Mouse (Mus musculus) MEL (cell line): ENCODE measurements around the gene Olfr645. TPM values are rescaled to one million over a fixed set of nuclear protein-coding genes. Genes with fewer than 3 reads are reported as not detected.

Source experiments
- polyA plus RNA-seq, 2 experiments: library from polyadenylated mRNA; stranded (reverse) in 1 of 2; unstranded in 1 of 2; fragments of >175 nt in 1 of 2; fragments of >200 nt in 1 of 2; gene quantifications; 2 replicates each; pipeline versions ENCODE4 v1.2.1 to v1.2.4; 2012; ENCODE audit warnings: low replicate concordance in 2 of 2, low read depth in 1 of 2; ENCODE audit not compliant: insufficient read length in 2 of 2, insufficient read depth in 1 of 2, missing spikeins in 1 of 2
- total RNA-seq: library from RNA; depleted of rRNA; stranded (reverse); fragments of 300-350 nt; gene quantifications from 2 replicates; pipeline ENCODE4 v1.2.3, GENCODE M21; 2012; rRNA removed

Gene Olfr645
- total and polyA plus RNA-seq, 3 experiments, result not detected

Other genes starting within 250 kb of the Olfr645 start
- not detected in 2 replicates for gene Hbb-bh2, start 244.9 kb downstream of the Olfr645 start, total RNA-seq
- gene Hbb-bh2, start 244.9 kb downstream of the Olfr645 start, polyA plus RNA-seq, result not detected
- not detected in 2 replicates for gene Hbb-bh1, start 242.3 kb downstream of the Olfr645 start, total RNA-seq
- gene Hbb-bh1, start 242.3 kb downstream of the Olfr645 start, polyA plus RNA-seq, result under 1 TPM in 1 of 2 experiments, not detected in 1; 0.15 TPM
- not detected in 2 replicates for gene Hbb-y, start 232.2 kb downstream of the Olfr645 start, total RNA-seq
- gene Hbb-y, start 232.2 kb downstream of the Olfr645 start, polyA plus RNA-seq, result under 1 TPM in 1 of 2 experiments, not detected in 1; 0.11 TPM
- gene Olfr66, start 199.2 kb downstream of the Olfr645 start, total RNA-seq, result not detected in 2 replicates
- not detected for gene Olfr66, start 199.2 kb downstream of the Olfr645 start, polyA plus RNA-seq
- not detected in 2 replicates for gene Olfr64, start 191.0 kb downstream of the Olfr645 start, total RNA-seq
- gene Olfr64, start 191.0 kb downstream of the Olfr645 start, polyA plus RNA-seq, result not detected
- gene Olfr65, start 182.0 kb downstream of the Olfr645 start, total RNA-seq, result not detected in 2 replicates
- gene Olfr65, start 182.0 kb downstream of the Olfr645 start, polyA plus RNA-seq, result not detected
- gene Olfr631, start 156.6 kb downstream of the Olfr645 start, total RNA-seq, result not detected in 2 replicates
- gene Olfr631, start 156.6 kb downstream of the Olfr645 start, polyA plus RNA-seq, result not detected
- not detected in 2 replicates for gene Olfr632, start 151.1 kb downstream of the Olfr645 start, total RNA-seq
- not detected for gene Olfr632, start 151.1 kb downstream of the Olfr645 start, polyA plus RNA-seq
- not detected in 2 replicates for gene Olfr633, start 141.0 kb downstream of the Olfr645 start, total RNA-seq
- gene Olfr633, start 141.0 kb downstream of the Olfr645 start, polyA plus RNA-seq, result not detected
- not detected in 2 replicates for gene Olfr635, start 114.3 kb downstream of the Olfr645 start, total RNA-seq
- gene Olfr635, start 114.3 kb downstream of the Olfr645 start, polyA plus RNA-seq, result not detected
- not detected in 2 replicates for gene Olfr638, start 86.7 kb downstream of the Olfr645 start, total RNA-seq
- gene Olfr638, start 86.7 kb downstream of the Olfr645 start, polyA plus RNA-seq, result not detected
- gene Olfr639, start 68.2 kb downstream of the Olfr645 start, total RNA-seq, result not detected in 2 replicates
- gene Olfr639, start 68.2 kb downstream of the Olfr645 start, polyA plus RNA-seq, result under 1 TPM in 1 of 2 experiments, not detected in 1; 0.03 TPM
- not detected in 2 replicates for gene Olfr640, start 59.9 kb downstream of the Olfr645 start, total RNA-seq
- gene Olfr640, start 59.9 kb downstream of the Olfr645 start, polyA plus RNA-seq, result not detected
- gene Olfr641, start 50.0 kb downstream of the Olfr645 start, total RNA-seq, result not detected in 2 replicates
- gene Olfr641, start 50.0 kb downstream of the Olfr645 start, polyA plus RNA-seq, result not detected
- gene Olfr642, start 32.8 kb downstream of the Olfr645 start, total RNA-seq, result not detected in 2 replicates
- gene Olfr642, start 32.8 kb downstream of the Olfr645 start, polyA plus RNA-seq, result not detected
- gene 4930516K23Rik, start 24.0 kb downstream of the Olfr645 start, total RNA-seq, result not detected in 2 replicates
- not detected for gene 4930516K23Rik, start 24.0 kb downstream of the Olfr645 start, polyA plus RNA-seq
- not detected in 2 replicates for gene Olfr644, start 13.6 kb downstream of the Olfr645 start, total RNA-seq
- gene Olfr644, start 13.6 kb downstream of the Olfr645 start, polyA plus RNA-seq, result not detected
- not detected in 2 replicates for gene Olfr646, start 19.4 kb upstream of the Olfr645 start, total RNA-seq
- gene Olfr646, start 19.4 kb upstream of the Olfr645 start, polyA plus RNA-seq, result not detected
- gene Ubqln5, start 44.4 kb upstream of the Olfr645 start, total RNA-seq, result not detected in 2 replicates
- not detected for gene Ubqln5, start 44.4 kb upstream of the Olfr645 start, polyA plus RNA-seq
- gene Olfr643, start 51.9 kb upstream of the Olfr645 start, total RNA-seq, result not detected in 2 replicates
- not detected for gene Olfr643, start 51.9 kb upstream of the Olfr645 start, polyA plus RNA-seq
- gene Ubqln3, start 57.8 kb upstream of the Olfr645 start, total RNA-seq, result not detected in 2 replicates
- gene Ubqln3, start 57.8 kb upstream of the Olfr645 start, polyA plus RNA-seq, result not detected
- gene Ubqlnl, start 65.1 kb upstream of the Olfr645 start, total RNA-seq, result not detected in 2 replicates
- not detected for gene Ubqlnl, start 65.1 kb upstream of the Olfr645 start, polyA plus RNA-seq
- not detected in 2 replicates for gene Olfm5, start 79.4 kb upstream of the Olfr645 start, total RNA-seq
- not detected for gene Olfm5, start 79.4 kb upstream of the Olfr645 start, polyA plus RNA-seq
- gene Olfr648, start 97.9 kb upstream of the Olfr645 start, total RNA-seq, result not detected in 2 replicates
- gene Olfr648, start 97.9 kb upstream of the Olfr645 start, polyA plus RNA-seq, result not detected
- gene Olfr649, start 110.5 kb upstream of the Olfr645 start, total RNA-seq, result not detected in 2 replicates
- not detected for gene Olfr649, start 110.5 kb upstream of the Olfr645 start, polyA plus RNA-seq
- gene Trim6, start 133.3 kb upstream of the Olfr645 start, total RNA-seq, result not detected in 2 replicates
- 1 to 10 TPM in 1 of 2 experiments, not detected in 1; 4.1 TPM for gene Trim6, start 133.3 kb upstream of the Olfr645 start, polyA plus RNA-seq
- gene Trim34a, start 159.0 kb upstream of the Olfr645 start, total RNA-seq, result 0.23 and 0.42 TPM in 2 replicates
- gene Trim34a, start 159.0 kb upstream of the Olfr645 start, polyA plus RNA-seq, result under 1 TPM in 1 of 2 experiments, not detected in 1; 0.58 TPM
- not detected in 2 replicates for gene Trim5, start 202.6 kb upstream of the Olfr645 start, total RNA-seq
- under 1 TPM in 1 of 2 experiments, not detected in 1; 0.11 TPM for gene Trim5, start 202.6 kb upstream of the Olfr645 start, polyA plus RNA-seq
- gene Trim12a, start 230.0 kb upstream of the Olfr645 start, total RNA-seq, result not detected in 2 replicates
- under 1 TPM in 1 of 2 experiments, not detected in 1; 0.14 TPM for gene Trim12a, start 230.0 kb upstream of the Olfr645 start, polyA plus RNA-seq
- 0.42 and 0.69 TPM in 2 replicates for gene Trim34b, start 244.0 kb upstream of the Olfr645 start, total RNA-seq
- under 1 TPM in 1 of 2 experiments, not detected in 1; 0.74 TPM for gene Trim34b, start 244.0 kb upstream of the Olfr645 start, polyA plus RNA-seq